Mouse (Mus musculus): Measurements from ENCODE around the gene Slc22a16.
"Not testable (repeated sequence)": the region's sequence is repeated elsewhere in the genome, so short reads cannot be mapped to it uniquely, and the experiment has no call there.

Gene Slc22a16

DNA sequence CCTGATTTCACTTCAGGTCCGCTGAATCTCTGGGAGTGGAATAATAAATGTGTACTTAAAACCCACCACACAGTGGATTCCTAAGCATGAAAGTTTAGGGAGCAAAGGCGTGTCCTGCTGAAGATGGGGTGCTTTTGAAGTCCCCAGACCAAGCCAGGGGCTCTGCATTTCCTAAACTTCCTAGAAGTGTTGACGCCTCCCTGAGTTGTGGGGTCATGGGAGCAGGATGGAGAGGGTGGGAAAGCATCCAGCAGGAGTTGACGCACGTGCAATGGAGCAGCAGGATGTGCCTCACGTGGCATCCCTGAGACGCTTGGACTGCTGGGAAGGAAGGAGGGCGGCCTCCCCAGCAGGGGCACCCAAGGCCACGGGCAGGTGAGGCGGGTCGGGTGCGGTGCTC lies at the start of gene Slc22a16:
Slc22a16 (plus strand) TSS at position 301 of the 400 bp plus-strand sequence.
- CTCF ChIA-PET = no interaction called here

DNA sequence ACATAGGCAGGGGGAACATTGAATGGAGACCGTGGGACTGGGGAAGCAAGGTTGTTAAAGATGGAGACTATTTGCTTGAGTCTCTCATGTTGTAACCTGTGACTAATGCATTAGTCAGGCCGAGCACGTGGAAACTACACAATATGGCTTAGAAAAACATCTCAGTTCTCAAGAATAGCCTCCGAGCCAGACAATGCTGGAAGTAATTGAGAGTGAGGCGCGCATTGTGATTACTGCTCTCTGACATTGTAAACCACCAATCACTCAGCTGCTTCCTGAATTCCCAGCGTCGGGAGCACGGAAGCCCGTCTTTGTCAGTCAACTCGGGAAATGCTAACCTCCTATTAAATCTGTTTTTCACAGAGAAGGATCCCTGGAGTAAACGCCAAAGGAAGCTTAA lies 48.6 kb upstream of the Slc22a16 start:
- CTCF ChIA-PET = interaction anchor here (0.6 to 0.8 kb wide), 2 partner anchors 25 to 96 kb away, joined by 3 to 5 read pairs; no protein-coding TSS in a partner anchor

DNA sequence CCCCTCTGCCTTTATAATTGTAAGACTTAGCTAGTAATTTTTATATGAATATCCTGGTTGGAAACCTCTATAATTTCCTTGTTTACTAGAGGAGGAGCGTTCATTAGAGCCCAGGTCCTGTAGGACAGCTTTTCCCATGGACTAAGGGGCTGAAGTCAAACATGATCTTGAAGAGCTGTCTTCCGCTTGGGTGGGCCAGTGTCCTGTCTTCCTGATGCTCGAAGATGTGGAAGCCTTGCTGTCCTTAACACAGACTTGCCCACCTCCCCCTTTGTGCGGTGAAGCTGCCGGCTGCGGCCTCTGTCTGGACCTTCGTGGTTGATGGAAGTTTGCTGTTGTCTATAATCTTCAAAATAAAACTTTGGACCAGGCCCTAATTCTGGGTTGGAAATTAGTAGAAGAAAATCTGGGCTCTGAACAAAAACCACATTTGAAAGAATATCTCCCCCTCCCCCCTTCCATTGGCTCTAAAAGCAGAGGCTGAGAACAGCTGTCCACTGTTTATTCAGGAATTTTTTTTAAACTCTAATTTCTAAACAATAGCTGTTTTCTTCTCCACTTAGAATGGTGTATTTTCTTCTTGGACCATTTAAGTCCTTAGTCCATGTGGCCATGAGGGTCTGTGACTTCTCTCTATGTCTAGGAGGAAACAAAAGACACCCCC lies 46.7 kb upstream of the Slc22a16 start:
- CTCF ChIA-PET = interaction anchor here (1.5 kb wide), 1 partner anchor 259 kb away, joined by 4 read pairs; no protein-coding TSS in a partner anchor

DNA sequence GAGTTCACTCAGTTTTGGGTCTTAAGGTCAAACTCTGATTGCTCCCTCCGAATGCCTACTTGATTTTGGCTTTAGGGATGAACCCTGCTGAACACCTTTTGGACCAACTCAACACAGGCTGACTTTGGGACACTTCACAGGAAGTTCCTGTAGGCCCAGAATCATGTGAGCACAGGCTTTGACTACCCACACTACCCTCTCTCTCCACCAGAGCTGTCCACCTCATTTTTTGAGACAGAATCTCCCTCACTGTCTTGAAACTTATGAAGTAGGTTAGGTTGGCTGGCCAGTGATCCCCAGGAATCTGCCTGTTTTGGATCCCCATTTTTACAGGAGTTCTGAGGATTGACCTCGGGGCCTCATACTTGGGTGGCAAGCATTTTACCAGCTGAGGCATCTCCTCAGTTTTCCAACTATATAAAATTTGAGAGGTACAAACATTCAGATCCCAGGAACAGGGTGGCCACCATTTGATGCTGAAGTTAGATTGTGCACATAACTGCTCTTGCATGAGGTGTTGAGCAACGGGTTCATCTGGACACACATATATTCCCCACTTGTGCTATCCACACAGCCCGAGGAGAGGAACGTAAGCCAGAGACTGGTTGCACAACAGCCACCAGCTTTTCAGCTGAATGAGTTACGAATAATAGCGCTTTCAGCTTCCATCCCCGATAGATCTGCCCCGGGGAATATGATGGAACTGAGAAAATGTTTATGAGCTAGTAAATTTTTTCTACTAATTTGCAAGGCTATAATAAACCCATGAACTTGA lies 45.9 kb upstream of the Slc22a16 start:
- CTCF ChIA-PET = interaction anchor here (1.5 to 1.9 kb wide), 2 partner anchors 154 to 260 kb away, joined by 4 to 6 read pairs; no protein-coding TSS in a partner anchor

DNA sequence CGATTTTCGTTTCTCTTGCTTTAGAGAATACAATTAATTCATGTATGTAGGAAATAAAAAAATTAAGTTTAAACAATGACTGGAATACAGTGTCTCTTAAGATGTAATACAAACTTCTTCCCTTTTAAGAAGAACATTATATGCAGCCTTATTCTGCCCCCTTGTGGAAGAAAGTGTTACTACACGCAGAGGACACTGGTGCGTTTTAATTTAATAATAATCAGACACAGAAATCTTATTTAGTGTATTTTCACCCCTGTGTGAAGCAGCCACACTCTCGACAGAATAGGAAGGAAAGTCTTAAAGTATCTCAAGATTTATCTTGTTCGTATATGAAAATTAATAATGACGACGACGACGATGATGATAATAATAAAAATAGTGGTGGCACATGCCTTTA lies 45.1 kb upstream of the Slc22a16 start:
- CTCF ChIA-PET = interaction anchor here (0.6 to 1.9 kb wide), 4 partner anchors 120 to 261 kb away, joined by 4 to 26 read pairs (median 8); no protein-coding TSS in a partner anchor

DNA sequence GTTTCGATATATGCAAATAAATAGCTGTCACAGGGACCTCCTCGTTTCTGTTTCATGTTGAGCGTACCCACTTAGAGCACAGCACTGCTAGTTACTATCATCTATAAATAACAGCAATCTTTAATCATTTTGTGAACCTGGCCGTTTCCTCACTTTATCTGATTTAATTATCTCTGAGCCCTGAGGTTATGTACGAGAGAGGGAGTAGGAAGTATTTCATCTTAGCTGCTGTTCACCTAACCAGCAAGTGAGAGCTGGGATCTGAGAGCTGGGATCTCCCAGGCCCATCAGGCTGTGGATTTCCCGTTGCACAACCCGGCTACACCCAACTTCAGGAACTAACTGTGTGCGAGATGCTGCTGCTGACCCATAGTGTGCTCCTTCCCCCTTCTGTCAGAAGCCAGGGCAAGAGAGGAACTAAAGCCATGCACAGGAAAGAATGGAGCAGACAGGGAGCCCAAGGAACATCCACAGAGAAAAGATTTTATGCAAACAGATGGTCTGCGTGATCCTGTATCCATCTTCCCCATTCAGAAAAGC lies 44.5 kb upstream of the Slc22a16 start:
- CTCF ChIA-PET = interaction anchor here (1.1 to 1.9 kb wide), 3 partner anchors 156 to 267 kb away, joined by 3 to 6 read pairs (median 3); no protein-coding TSS in a partner anchor

DNA sequence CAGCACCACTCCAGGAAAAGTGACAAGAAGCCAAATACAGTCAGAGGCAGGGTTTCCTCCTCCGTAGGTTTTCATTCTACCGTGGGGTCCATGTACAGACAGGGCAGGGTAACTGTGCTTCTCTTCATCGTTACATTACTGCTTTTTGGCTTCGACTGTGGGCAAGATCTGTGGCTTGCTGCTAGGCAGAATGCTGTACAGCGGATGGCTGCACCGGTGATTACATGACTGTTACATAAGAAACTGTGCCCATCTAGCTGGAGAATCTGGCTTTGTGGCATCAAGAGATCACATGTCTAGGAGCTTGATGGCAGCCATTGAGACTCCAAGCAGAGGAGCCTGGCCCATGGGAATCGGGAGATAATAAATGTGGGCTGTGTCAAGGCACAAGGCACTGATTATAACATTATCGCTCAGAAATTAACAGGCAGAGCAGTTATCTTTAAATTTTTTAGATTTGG lies 43.8 kb upstream of the Slc22a16 start:
- CTCF ChIA-PET = interaction anchor here (1.1 to 1.2 kb wide), 2 partner anchors 177 to 267 kb away, joined by 3 read pairs; no protein-coding TSS in a partner anchor

DNA sequence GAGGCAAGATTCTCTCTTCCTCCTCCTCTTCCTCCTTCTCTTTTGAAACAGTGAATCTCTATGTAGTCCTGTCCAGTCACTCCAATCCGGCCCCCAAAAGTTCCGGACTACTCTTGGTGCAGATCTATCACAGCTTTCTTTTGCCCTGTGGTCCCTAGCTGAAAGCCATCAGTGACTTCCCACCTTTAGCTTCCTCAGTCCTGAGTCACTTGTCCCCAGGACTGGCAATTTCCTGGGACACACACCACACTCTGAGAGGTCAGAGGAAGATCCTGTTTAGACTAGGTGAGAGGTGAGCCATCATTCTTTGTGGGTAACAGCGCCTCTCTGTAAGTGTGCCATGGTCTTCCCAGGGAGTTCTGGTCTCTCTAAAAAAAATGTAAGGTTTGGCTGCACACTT lies 43.1 kb upstream of the Slc22a16 start:
- CTCF ChIA-PET = interaction anchor here (0.5 to 1.2 kb wide), 2 partner anchors 42 to 268 kb away, joined by 3 to 7 read pairs; no protein-coding TSS in a partner anchor

DNA sequence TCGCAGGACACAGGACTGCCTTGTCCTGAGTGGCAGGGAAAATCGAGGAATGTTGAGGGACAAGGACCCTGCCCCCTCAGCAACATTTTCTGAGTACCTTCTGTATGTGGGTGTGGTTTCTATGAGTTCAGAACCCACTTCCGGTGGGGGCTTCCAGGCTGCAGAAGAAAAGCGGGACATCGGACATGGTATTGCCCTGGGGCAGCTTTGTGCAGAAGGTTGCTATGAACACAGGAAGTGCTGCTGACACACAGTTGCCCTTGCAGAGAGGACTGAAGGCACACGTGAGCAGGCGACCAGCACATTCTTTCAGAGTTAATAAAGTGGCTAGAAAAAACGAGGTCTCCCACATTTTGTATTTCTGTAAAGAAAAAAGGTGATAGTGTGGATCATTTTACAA lies 42.6 kb upstream of the Slc22a16 start:
- CTCF ChIA-PET = interaction anchor here (0.5 kb wide), 1 partner anchor 42 kb away, joined by 7 read pairs; no protein-coding TSS in a partner anchor

DNA sequence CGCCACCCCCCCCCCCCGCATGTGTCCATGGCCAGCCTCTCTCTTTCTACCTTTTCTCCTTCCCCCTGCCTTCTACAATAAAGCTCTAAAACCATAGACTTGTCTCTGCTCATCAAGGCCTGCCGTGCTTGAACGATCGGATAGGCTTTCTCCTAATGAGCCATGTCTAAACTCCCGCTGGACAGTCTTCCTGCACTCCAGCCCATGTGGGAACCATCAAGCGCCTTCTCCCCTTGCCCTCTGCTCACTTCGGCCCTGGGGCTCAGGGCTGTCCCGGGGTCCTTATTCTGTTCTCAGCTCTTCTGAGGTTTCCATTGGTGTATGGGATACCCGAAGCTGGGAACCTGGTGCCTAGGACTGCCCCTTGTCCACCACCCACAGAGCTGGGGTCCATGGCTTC lies 41.5 kb upstream of the Slc22a16 start:
- CTCF ChIA-PET = interaction anchor here (0.7 to 1.6 kb wide), 2 partner anchors 225 to 270 kb away, joined by 4 to 8 read pairs; no protein-coding TSS in a partner anchor

DNA sequence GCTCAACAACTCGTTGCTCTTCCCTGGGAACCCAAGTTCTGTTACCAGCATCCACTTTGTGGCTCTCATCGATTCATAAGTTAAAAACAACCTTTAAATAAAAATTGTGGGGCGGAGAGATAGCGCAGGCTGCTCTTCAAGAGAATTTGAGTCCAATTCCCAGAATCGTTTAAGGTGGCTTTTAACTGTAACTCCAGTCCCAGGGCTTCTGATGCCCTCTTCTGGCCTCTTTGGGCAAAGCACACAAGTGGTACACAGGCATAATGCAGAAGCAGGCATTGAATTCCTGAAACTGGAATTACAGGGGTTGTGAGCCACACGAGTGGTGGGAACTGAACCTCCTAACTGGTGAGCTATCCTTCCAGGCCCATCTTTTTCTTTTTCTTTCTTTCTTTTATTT lies 40.5 kb upstream of the Slc22a16 start:
- CTCF ChIA-PET = interaction anchor here (0.5 to 1.6 kb wide), 3 partner anchors 160 to 1445 kb away, joined by 4 to 8 read pairs (median 6); no protein-coding TSS in a partner anchor

DNA sequence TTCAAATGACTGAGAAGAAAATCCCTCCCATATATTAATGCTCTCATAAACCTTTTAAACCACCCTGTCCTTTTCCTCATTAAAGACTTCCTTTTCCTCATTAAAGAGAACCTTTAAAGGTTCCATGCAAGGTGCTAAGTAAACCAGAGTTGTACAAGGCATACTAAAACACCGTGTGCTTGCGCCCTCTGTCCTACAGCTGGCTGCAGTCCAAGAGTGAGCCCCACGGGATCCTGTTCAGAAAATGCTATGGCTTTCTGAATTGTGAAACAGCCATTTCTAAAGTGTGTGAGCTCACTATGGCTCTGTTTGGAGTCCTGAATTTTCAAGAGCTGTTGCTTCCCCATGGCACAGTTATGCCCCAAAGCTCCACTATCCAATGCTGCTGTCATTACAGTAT lies 39.5 kb upstream of the Slc22a16 start:
- CTCF ChIA-PET = interaction anchor here (1.6 kb wide), 1 partner anchor 161 kb away, joined by 4 read pairs; no protein-coding TSS in a partner anchor

DNA sequence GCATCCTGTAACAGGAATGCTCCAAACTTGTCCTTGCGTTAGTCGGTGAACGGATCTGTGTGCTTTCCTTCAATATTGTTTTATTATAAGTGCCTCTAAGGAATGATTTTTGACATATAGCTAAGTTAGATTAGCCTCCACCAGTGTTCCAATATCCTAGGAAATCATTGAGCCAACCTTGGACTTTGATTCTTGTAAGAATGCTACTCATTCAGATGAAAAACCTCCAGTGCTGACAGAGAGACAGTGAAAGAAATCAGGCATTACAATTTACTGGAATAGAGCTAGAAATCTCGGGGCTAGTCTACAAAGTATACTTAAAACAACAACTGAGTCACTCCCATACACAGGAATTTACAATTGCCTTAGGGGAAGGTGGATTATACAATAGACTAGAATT lies 37.5 kb upstream of the Slc22a16 start:
- CTCF ChIA-PET = not testable (repeated sequence)

DNA sequence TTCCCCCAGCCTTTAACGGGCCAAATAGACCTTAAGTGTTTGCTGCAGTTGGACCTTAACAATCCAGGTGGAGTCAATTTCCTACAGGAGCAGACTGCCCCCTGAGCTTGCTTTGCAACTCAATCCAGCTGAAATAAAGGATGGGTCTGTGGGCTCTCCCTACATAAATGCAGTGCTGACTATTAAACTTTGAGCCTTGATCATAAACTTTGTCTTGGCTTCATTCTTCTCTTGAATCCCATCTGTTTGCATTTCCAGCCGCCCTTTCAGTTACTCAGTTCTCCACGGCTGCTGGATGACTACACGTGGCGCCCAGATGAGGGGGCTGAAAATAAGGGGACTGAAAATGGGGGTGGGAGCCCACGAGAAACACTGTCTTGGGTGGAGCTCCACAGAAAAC lies 28.8 kb upstream of the Slc22a16 start:
- CTCF ChIA-PET = no interaction called here

DNA sequence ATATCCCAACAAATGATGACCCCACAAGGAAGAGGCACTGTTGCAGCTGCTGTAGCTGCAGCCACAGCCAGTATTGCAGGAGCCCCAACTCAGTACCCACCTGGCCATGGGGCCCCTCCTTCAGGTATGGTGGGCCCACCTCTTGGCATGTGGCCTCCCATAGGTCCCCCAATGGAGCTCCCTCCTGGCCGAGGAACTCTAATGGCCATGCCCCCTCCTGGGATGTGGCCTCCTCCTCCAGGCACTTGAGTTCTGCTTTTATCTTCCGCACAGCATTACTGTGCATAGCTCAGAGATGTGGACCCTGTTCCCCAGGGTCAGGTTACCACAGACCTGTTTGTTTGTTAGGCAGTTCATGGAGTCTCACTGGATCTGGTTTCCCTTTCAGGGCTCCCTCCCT lies 20.8 kb upstream of the Slc22a16 start:
- CTCF ChIA-PET = no interaction called here

DNA sequence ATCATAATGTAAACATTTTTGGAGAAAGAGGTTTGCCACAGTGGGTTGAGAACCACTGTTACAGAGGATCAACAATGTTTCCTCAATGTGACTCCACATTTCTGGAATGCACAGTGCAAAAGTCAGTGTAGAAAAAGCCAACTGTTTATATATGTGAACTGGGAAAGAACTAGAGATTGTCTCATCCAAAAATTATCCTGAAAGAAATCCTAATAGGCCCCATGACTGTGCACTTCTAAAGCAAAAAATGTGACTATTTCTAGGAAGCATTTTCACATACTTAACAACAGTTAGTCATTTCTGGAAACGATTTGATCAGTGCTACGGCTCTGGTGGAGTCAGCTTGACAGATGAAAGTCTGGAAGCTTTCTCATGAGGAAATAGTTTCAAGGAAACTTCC lies 18.3 kb upstream of the Slc22a16 start:
- CTCF ChIA-PET = no interaction called here

DNA sequence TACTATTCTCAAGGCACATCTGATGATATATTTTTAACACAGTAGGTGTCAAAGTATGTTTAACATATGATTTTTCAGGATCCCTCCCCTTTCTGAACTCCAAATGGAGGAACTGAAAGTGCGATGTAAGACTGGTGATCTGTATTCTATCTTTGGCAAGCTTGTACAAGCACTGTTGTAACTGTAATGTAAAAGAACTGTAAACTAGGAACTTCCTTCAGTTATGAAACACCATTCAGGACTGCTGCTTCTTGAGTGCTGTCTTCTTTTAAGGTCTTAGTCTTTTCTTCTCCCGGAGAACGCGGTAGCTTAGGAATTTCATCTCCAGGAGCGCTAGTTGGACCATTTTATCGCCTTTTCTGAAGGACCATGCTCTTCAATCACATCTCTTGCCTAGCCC lies 4.4 kb upstream of the Slc22a16 start:
- CTCF ChIA-PET = not testable (repeated sequence)

DNA sequence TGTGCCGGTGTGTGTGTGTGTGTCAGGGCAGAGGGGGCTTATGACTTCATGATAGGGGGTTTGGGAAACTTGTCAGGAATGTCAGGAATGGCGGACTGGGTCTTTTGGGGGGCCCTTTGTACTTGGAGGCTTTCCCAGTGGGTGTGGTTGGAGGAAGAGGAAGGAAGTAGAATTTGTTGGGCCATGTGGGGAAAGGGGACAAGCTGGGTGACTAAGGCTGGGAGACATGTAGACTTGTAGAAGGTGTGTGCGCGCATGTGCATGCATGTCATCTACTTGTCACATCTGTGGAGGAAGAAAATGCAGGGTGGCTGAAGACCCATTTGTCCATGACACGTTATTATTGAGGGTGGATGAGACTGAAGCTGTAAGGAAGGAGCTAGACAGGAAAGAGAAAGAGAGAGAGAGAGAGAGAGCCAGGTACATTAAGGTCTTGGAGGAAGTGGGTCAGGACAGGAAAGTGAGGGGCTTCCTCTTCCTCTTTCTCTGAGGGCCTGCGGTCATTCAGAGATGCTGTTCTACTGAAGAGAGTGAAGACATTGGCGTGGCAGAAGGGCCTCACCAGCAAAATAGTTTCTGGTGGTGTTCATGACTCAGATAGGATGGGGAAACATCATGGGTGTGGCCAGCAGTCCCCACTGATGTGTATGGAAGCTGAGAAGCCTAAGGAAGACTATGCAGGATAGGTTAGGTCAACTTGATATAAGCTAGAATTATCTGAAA lies 5.9 kb downstream of the Slc22a16 start:
- CTCF ChIA-PET = no interaction called here

DNA sequence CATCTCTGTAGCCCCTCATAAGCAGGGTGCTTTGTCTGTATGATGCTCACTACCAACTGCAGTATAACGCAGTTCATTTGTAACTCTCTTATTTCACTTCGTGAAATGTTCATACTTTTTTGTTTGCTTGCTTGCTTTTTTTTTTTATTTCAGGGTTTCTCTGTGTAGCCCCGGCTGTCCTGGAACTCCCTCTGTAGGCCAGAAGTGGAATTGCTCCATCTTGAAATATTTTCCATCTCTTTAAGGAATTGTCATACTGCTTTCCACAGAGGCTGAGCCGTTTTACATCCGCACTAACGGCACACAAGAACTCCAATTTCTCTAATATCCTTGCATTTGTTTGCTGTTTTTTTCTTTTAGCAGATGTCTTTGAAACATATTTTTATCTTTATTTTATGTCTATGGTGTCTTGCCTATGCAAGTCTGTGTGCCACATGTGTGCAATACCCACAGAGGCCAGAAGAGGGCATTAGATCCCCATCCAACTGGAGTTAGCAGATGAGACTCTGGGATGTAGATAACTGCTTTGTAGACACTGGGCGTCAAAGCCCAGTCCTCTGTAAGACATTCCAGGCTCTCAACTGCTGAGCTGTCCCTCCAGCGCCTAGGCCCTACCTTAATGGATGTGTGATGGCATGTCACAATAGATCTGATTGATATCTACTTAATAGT lies 13.6 kb downstream of the Slc22a16 start:
- CTCF ChIA-PET = no interaction called here

DNA sequence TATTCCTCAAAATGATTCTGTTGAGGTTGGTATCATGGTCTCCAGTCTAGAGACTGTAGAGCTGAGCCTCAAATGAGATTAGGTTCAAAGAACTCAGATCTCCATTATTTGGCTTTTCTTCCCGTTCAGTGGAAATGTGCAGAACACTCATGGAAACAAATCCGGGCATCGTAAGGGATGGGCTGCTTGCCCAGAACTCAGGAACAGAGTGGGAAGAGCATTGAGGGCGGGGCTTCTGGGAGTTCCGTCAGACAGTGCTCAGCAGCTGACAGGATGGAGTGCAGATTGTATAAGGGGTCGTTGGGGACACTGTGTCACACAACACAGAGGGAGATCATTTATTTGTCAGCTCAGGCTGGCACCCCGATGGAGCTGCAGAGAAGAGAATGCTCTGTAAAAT lies 22.1 kb downstream of the Slc22a16 start:
- CTCF ChIA-PET = no interaction called here

DNA sequence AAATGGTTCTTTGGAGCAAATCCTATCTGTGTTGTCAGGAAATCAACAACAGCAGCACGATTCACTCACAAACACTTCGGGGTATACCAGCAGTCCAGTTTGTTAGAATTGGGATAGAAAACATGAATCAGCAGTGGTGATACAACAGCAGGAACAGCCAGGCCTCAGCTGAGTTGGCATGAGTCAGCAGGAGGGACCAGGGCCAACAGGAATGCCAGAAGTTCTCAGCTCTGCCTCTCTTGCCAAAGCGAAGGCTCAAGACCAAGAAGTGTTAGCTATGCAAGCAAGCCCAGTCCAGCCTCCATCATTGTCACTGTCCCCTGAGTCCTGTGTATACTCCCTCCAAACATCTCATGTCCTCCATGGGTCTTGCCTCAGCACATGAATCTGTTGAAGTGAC lies 27.0 kb downstream of the Slc22a16 start:
- CTCF ChIA-PET = no interaction called here

Data from spleen, embryonic (tissue).